Mouse (Mus musculus): Measurements from ENCODE around the gene Nfil3. TPM values are rescaled to one million over a fixed set of nuclear protein-coding genes. Genes with fewer than 3 reads are reported as not detected.
A peak's percentile ranks its signal among the peaks of the same experiment; 100 is the strongest.

The Nfil3 gene
- total and polyA plus RNA-seq, 2 experiments from 2014 or later: 20.8 to 36.8 TPM

DNA sequence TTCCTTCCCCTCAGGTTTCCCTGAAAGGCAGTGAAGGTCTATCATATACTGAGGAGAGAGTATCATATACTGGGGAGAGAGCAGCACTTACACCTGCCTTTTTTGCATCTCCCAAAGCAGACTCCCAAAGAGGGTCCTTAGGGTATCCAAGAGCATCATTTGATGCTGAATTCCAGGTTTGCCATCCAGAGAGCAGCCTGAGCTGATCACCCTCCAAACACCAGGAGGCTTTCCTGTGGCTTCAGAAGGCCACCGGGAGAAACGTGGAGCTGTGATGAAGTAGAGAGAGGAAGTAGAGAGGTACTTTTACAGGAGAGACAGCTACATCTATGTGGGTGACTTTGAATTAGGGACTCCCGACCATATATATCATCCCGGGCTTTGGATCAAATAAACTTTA lies 3.1 kb downstream of the Nfil3 start:
- peaks cover 18% of the 10 kb centered on the region for H3K4me1 ChIP-seq (ENCODE audit: insufficient read depth)
- peak overlapping the region; percentile 96 for H3K27ac ChIP-seq (ENCODE audit: low read depth, low read length)
- no peaks in the 10 kb centered on the region for H3K27me3 ChIP-seq (ENCODE audit: insufficient read depth, low read length)
- H3K9me3 ChIP-seq (ENCODE audit: low read length): no peaks in the 10 kb centered on the region
- WGBS: 32% methylated on average over 4 of the region's 4 CpGs
- peak overlapping the region; percentile 94 for H3K9ac ChIP-seq
- no peak for TF ChIP-seq CTCF (IDR thresholded peaks at IDR 0.05; ENCODE audit: low read depth)
- H3K4me3 ChIP-seq (ENCODE audit: low read depth, low read length): peak overlapping the region; percentile 81
- H3K4me2 ChIP-seq (ENCODE audit: low read depth): peak overlapping the region; percentile 99
- H3K36me3 ChIP-seq (ENCODE audit: insufficient read depth): no peaks in the 10 kb centered on the region
- ATAC-seq (no peak), DNase-seq (peak; percentile 61)

DNA sequence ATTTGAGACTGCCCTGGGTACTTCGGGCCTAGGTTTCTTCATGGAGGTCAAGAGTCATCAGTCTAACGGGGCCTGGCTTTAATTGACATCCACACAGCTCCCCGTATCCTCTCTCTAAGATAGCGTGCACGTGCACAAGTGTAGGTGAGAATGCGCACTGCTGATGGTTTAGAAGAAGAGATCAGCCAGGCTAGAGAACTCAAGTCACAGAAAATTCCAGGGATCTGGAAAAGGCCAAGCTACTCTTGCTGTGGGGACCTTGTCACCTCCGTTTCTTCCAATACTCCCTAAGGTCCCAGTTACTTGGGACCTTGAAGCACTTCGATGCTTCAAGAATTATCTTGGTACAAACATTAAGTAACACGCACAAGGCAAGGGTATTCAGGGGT lies 3.7 kb downstream of the Nfil3 start:
- Histone ChIP-seq H3K27ac (ENCODE audit: low read depth, low read length) (no peak overlapping the region), H3K4me2 (ENCODE audit: low read depth) (peak overlapping the region; percentile 99), H3K4me3 (ENCODE audit: low read depth, low read length) (peak overlapping the region; percentile 81), H3K36me3 (ENCODE audit: insufficient read depth) (no peaks in the 10 kb centered on the region), H3K9me3 (ENCODE audit: low read length) (no peaks in the 10 kb centered on the region), H3K27me3 (ENCODE audit: insufficient read depth, low read length) (no peaks in the 10 kb centered on the region), H3K9ac (peak overlapping the region; percentile 94), H3K4me1 (ENCODE audit: insufficient read depth) (peaks cover 18% of the 10 kb centered on the region)
- no peak for ATAC-seq
- 70% methylated on average over 9 of the region's 9 CpGs for WGBS
- DNase-seq: no peak
- TF ChIP-seq CTCF (IDR thresholded peaks at IDR 0.05; ENCODE audit: low read depth): no peak

DNA sequence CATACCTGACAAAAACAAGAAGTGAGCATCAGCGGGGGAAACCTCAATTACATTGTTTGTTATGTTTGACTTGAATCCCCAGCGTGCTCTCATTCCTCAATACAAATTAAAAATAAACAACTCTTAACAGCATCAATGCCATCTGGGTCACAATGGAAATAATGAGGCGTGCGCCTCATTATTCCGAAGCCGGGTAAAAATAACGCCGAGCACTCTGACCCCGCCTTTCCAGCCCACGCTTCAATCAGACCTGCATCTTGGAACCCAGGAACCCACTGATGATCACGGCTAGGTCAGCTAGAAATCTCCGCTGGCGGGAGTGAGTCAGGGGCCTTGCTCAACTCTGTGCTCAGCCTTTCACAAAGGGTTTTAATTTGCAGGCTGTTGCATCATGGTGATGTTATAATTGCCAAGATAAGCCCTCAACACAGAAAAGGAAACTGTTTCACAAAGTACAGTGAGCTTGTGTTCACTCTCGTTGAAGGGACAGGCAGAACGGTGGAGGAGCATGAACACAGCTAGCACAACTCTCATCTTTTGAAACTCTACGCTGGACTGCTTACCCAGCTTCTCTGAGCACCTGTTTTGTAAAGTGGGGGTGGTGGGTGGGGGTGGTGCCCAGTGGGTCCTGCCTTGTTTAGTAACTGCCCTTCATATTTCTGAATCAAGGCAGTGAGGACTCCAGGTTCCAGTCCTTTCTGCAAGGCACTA lies 4.2 kb downstream of the Nfil3 start:
- H3K9ac ChIP-seq: peak overlapping the region; percentile 94
- no peaks in the 10 kb centered on the region for H3K9me3 ChIP-seq (ENCODE audit: low read length)
- no peaks in the 10 kb centered on the region for H3K27me3 ChIP-seq (ENCODE audit: insufficient read depth, low read length)
- H3K4me3 ChIP-seq (ENCODE audit: low read depth, low read length): peak overlapping the region; percentile 81
- no peak overlapping the region for H3K27ac ChIP-seq (ENCODE audit: low read depth, low read length)
- ATAC-seq: no peak
- DNase-seq: peak; percentile 25
- H3K36me3 ChIP-seq (ENCODE audit: insufficient read depth): no peaks in the 10 kb centered on the region
- peaks cover 18% of the 10 kb centered on the region for H3K4me1 ChIP-seq (ENCODE audit: insufficient read depth)
- peak overlapping the region; percentile 99 for H3K4me2 ChIP-seq (ENCODE audit: low read depth)
- TF ChIP-seq CTCF (IDR thresholded peaks at IDR 0.05; ENCODE audit: low read depth): no peak
- 9% methylated on average over 16 of the region's 16 CpGs for WGBS

DNA sequence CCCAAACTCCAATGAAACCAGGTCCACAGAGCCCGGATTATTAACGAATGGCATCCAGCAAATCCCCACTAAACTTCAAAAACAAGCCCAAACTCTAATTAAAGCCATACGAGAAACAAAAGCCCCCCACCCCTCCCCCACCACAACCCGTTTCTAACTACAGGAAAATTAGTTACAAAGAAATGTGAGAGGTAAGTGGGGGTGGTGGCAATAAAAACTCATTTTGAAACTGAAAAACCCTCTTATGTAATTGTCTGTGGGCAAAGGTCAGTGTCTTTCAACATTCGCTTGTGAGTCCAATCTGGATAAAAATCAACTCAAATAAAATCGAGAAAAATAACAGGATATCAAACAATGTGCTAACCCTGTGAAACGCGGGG lies 4.8 kb downstream of the Nfil3 start:
- no peak for TF ChIP-seq CTCF (IDR thresholded peaks at IDR 0.05; ENCODE audit: low read depth)
- Histone ChIP-seq H3K4me1 (ENCODE audit: insufficient read depth) (peaks cover 18% of the 10 kb centered on the region), H3K36me3 (ENCODE audit: insufficient read depth) (no peaks in the 10 kb centered on the region), H3K4me2 (ENCODE audit: low read depth) (peak overlapping the region; percentile 99), H3K27ac (ENCODE audit: low read depth, low read length) (no peak overlapping the region), H3K27me3 (ENCODE audit: insufficient read depth, low read length) (no peaks in the 10 kb centered on the region), H3K9ac (0 out of 2 replicates have a peak overlapping the region, but pooled peaks have one; percentile 94), H3K4me3 (ENCODE audit: low read depth, low read length) (peak overlapping the region; percentile 81; the same call in 1 of the 2 replicates), H3K9me3 (ENCODE audit: low read length) (no peaks in the 10 kb centered on the region)
- ATAC-seq: no peak
- DNase-seq: no peak
- WGBS: 10% methylated on average over 8 of the region's 8 CpGs

DNA sequence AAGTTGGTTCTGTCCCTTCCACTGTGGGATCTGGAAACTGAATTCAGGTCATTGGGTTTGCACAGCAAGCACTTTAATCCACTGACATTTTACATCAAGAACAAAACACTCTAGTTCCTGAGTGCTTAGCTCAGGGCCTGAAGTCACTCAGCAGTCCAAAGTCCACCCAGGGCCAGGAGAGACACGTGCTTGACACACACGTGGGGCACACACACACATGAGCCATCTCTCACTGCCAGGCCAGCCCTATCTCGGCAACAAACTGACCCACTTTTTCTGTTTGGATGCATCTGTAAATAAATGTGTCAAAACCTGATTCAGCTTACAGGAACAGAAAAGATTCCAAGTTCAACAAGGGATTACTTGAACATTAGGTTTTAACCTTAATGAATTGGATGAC lies 6.2 kb downstream of the Nfil3 start:
- no peak for TF ChIP-seq CTCF (IDR thresholded peaks at IDR 0.05; ENCODE audit: low read depth)
- DNase-seq (no peak), ATAC-seq (no peak)
- 53% methylated on average over 3 of the region's 3 CpGs for WGBS
- Histone ChIP-seq H3K9ac (no peak overlapping the region), H3K4me2 (ENCODE audit: low read depth) (no peak overlapping the region), H3K27ac (ENCODE audit: low read depth, low read length) (no peak overlapping the region), H3K36me3 (ENCODE audit: insufficient read depth) (no peaks in the 10 kb centered on the region), H3K27me3 (ENCODE audit: insufficient read depth, low read length) (no peaks in the 10 kb centered on the region), H3K4me1 (ENCODE audit: insufficient read depth) (peaks cover 18% of the 10 kb centered on the region), H3K9me3 (ENCODE audit: low read length) (no peaks in the 10 kb centered on the region), H3K4me3 (ENCODE audit: low read depth, low read length) (no peak overlapping the region)

DNA sequence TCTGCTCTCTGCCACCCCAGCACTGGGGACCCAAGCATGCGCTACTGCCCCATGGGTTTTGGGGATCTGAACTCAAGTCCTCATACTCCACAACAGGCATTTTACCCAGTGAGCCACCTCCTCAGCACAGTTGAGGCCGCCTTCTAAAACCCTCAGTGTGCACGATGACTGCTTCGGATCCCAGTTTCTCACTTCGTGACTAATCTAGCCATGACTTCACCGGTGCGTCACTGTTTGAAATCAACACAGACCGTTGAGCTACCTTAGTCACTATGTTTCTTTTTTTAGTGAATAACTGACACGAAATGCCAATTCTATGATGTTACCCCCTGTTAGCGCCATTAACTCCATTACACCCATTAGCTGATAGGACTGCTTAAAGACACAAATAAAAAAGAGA lies 7.4 kb downstream of the Nfil3 start:
- Histone ChIP-seq H3K27me3 (ENCODE audit: insufficient read depth, low read length) (no peaks in the 10 kb centered on the region), H3K4me1 (ENCODE audit: insufficient read depth) (peaks cover 18% of the 10 kb centered on the region), H3K9me3 (ENCODE audit: low read length) (no peaks in the 10 kb centered on the region), H3K4me3 (ENCODE audit: low read depth, low read length) (no peak overlapping the region), H3K27ac (ENCODE audit: low read depth, low read length) (no peak overlapping the region), H3K4me2 (ENCODE audit: low read depth) (no peak overlapping the region), H3K36me3 (ENCODE audit: insufficient read depth) (peaks cover 6% of the 10 kb centered on the region; the same call in 1 of the 2 replicates), H3K9ac (no peak overlapping the region)
- ATAC-seq: no peak
- DNase-seq: no peak
- 85% methylated on average over 10 of the region's 10 CpGs for WGBS
- TF ChIP-seq CTCF (IDR thresholded peaks at IDR 0.05; ENCODE audit: low read depth): no peak

DNA sequence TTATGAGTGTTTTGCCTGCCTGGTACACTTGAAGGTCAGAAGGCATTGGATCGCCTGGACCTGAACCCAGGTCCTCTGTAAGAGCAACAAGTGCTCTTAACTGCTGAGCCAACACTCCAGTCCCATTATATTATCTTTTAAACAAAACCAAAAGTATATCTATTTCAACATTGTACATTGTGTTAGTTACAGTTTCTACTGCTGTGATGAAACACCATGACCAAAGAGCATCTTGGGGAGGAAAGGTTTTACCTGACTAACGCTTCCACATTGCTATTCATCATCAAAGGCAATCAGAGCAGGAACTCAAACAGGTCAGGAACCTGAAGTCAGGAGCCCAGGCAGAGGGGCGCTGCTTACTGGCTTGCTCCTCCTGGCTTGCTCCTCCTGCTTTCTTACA lies 8.2 kb downstream of the Nfil3 start:
- H3K9me3 ChIP-seq (ENCODE audit: low read length): no peaks in the 10 kb centered on the region
- H3K27me3 ChIP-seq (ENCODE audit: insufficient read depth, low read length): no peaks in the 10 kb centered on the region
- 96% methylated on average over 3 of the region's 3 CpGs for WGBS
- no peak for ATAC-seq
- DNase-seq: no peak
- no peak for TF ChIP-seq CTCF (IDR thresholded peaks at IDR 0.05; ENCODE audit: low read depth)
- peaks cover 12% of the 10 kb centered on the region for H3K36me3 ChIP-seq (ENCODE audit: insufficient read depth)
- no peak overlapping the region for H3K27ac ChIP-seq (ENCODE audit: low read depth, low read length)
- no peak overlapping the region for H3K4me3 ChIP-seq (ENCODE audit: low read depth, low read length)
- H3K4me2 ChIP-seq (ENCODE audit: low read depth): no peak overlapping the region
- no peak overlapping the region for H3K9ac ChIP-seq
- peaks cover 15% of the 10 kb centered on the region for H3K4me1 ChIP-seq (ENCODE audit: insufficient read depth)

Measured in forebrain, postnatal 0 days (tissue).